Mouse (Mus musculus) left cerebral cortex, postnatal 4 days (tissue): ENCODE measurements around the gene Tbc1d1. TPM values are rescaled to one million over a fixed set of nuclear protein-coding genes. Genes with fewer than 3 reads are reported as not detected.

ENCODE experiments used
- DNase-seq: peaks from one replicate; pipeline ENCODE4 v3.0.0-alpha.2; 2022
- intact Hi-C: fragments of 180-260 bp; cut with DNase I; formaldehyde crosslinking; loops from one replicate; pipeline ENCODE4 v1.15.1; 2025
- total RNA-seq, 2 experiments: library from RNA; stranded (reverse); gene quantifications; 2 replicates each; pipeline ENCODE4 v1.2.3; 2021

The Tbc1d1 gene
- 10 to 100 TPM; 12.9 to 14.3 TPM for total RNA-seq

DNA sequence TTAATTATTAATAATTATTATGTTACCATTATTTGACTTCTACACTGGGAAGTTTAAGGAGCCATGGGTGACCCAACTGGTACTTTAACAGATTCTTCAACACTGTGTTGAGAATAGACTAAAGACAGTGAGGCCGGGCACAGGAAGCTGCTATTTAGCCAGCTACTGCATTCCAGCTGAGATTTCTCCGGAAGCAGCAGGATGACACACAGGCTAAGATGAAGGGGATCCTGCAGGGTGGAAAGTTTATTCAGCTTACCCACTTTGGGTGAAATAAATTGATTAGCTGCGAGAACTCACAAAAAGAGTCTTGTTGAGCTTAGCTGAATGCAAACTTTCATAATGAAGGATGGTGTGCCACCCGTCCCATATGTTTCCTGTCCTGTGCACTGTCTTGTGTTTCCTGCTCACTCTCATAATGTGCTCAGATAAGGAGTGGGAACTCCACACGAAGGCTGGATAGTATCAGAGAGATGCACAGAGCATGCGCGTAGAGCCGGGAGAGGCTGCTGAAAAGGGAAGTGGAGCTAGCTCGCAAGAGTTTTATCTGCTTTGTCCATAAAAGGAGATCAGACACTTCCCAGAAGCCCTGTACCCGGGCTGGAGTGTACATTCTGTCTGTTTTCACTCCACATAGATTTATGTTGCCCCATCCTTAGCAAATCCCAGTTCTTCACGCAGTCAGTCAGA, at the start of gene Tbc1d1:
Tbc1d1 (plus strand) TSS at position 445 of the 690 bp plus-strand sequence.
- DNase-seq = no peak

DNA sequence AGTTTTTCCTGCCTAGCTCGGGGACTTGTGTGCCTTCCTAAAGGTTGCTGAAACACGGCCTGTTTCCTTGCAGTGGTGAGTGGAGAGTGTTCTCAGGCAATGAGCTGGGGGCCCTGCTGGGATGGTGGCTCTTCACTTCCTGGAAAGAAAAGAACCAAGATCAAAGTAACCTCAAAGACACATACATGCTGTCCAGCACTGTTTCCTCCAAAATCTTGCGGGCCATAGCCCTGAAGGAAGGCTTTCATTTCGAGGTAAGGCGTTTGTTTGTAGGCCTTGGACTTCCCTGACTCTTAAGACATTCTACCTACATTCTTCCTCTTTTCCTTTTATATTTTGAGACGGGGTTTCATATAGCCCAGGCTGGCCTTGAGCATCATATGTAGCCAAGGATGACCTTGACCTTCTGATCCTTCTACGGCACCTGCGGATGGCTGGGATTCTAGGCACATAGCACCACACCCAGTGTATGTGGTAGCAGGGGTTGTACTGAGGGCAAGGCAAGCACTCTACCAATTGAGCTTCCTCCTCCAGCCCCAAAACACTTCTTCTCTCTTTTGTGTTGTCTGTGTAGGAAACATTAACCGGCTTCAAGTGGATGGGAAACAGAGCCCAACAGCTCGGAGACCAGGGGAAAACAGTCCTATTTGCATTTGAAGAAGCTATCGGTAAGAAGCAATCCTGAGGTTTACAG, 48.4 kb upstream of the Tbc1d1 start:
- intact Hi-C loops = loop anchor here (10.0 kb wide), 1 partner anchor 167 kb away; no protein-coding TSS in a partner anchor
- DNase-seq = no peak

More for the DNA sequence above, at the start of gene Tbc1d1:
- intact Hi-C loops = no loop called here

DNA sequence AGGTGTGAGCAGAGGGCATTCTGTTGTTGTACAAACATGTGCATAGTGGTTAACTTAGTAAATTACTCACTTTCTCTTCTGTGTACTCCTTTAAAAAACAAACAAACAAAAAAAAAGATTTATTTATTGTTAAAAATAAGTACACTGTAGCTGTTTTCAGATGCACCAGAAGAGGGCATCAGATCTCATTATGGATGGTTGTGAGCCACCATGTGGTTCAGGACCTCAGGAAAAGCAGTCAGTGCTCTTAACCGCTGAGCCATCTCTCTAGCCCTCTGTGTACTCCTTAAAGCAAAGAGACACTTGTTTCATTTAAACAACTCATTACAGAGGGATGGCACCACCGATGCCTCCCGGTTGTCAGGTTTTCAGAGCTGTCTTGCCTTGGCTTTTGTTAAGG, 46.9 kb upstream of the Tbc1d1 start:
- intact Hi-C loops = loop anchor here (10.0 kb wide), 1 partner anchor 166 kb away; no protein-coding TSS in a partner anchor
- DNase-seq = no peak

DNA sequence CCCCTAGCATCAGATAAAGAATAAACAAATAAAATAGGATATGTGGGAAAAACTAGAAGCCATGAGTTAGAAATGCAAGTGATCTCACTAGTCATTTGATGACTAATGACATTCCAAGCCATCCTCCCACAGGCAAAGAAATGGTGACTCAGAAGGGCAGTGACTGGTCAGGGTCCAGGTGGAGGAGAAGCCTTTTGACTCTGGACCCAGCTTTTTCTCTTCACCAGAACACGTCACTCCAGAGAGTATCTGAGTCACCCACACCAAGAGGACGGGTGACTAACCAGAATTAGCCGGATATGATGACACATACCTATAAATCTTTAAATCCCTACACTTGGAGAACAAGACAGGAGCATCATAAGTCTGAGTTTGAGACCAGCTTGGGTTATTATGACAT, 43.7 kb upstream of the Tbc1d1 start:
- no peak for DNase-seq
- intact Hi-C loops = no loop called here

DNA sequence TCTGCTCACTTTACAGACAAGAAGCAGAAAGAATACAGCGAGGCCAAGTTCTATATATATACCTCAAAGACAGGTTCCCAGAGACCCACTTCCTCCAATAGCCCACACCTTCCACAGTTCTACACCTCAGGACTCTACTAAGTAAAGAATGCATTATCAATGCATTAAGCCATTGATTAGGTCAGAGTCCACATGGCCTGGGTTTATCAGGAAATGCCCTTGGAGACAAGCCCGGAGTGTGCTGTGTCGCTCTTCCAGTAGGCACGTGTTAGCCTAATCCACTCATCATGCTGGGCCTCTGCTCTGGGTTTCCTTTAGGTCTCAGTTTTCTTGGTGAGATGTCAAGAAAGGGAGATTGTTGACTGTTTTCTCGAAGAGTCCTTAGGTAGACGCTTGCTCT, 41.9 kb upstream of the Tbc1d1 start:
- intact Hi-C loops = no loop called here
- no peak for DNase-seq

DNA sequence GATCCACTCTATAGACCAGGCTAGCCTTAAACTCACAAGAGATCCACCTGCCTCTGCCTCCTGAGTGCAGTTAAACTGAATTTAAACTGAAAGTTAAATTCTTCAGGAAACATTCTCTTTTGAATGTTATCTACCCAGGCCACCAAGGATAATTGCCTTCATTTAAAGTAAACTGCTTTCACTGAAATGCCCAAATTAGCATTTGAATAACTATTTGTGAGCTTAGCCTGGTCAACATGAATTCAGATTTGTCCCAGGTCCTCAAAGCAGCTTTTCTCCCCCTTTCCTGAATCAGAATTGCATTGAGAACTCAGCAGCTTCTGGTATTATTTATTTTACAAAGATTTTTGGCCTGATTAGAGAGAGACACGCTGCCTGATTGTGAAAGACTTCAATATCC, 38.9 kb upstream of the Tbc1d1 start:
- intact Hi-C loops = no loop called here
- DNase-seq = no peak

DNA sequence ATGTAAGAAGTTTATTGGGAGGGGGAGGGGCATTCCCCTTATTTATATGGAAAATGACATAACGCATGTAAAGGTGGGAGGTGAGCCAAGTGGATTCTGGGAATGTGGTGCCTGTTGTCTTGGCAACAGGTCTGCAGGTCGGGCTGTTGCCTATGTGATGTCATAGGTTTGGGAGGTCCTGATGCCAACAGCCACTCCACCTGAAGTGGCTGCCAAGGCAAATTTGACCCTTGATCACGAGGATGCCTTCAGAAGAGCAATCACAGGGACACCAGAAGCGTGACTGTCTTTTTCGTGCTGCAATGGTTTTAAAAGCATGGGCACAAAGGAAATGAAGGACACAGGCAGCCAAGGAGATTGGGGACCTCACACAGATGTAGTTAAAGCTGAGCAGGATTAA, 30.3 kb upstream of the Tbc1d1 start:
- intact Hi-C loops = no loop called here
- no peak for DNase-seq

DNA sequence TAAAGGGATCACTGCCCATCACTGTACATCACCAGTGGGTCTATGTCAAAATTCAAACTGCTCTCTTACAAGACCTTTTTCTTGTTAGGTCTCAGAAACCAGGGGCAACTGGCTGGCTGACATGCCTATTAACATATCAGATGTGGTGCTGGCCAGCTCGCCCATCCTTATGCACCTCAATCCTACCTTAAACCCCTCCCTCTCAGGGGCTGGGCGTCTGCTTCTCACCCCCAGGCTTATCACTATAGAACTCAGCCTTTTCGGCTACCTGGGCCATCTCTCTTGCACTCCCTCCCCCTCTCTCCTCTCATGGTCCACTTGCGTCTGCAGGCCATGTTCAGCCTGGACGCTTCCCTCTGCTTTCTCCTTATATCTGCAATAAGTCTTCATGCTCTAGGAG, 24.6 kb upstream of the Tbc1d1 start:
- no peak for DNase-seq
- intact Hi-C loops = no loop called here

DNA sequence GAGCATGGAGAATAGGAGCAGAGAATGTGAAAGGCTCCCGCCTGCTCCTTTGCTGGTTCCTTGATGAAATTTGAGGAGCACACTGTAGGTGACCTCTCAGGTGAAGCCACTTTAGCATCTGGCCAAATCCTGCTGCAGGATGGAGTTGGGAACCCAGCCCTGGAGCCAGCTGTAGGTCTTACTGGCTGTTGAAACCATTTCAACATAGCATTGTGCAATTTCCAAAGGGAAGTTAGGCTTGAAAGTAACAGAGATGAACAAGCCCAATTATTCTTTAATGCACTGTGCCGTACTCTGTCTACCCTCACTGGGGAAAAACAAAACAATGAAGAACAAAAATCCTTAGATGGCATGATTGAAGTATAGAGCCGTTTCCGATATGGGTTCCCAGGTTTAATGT, 22.2 kb upstream of the Tbc1d1 start:
- no peak for DNase-seq
- intact Hi-C loops = no loop called here

DNA sequence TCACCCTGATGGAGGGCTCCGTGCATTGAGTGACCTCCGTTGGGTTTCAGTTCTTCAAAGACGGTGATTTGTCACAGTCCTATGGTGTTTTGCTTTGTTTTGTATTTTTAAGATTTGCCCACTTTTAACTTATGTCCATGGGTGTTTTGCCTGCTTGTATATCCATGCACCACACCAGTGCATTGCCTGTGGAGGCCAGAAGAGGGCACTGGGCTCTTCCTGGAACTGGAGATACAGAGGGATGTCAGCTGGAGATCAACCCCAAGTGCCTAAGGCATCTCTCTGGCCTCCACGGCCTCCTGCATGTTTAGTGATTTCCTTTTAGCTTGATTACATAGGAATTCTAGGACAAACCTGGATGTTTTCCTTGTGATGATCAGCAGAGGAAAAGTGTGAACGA, 19.8 kb upstream of the Tbc1d1 start:
- intact Hi-C loops = no loop called here
- DNase-seq = no peak

DNA sequence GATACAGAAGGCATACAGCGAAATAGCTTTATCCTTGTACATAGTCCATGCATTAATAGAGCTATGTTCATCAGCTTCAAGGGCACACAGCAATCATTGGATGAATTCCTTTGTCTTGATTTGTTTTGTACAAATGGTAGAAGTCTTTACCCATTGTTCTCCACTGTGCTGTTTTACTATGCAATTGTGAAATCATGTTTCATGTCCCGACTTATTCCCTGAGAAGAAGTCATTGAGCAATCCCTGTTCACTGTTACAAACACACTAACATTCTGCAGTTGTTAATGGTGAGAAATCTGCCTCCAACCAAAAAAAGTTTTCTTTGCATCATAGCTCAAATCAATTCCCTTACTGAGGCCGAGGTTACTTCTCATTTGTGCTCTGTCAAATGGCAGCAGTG, 15.9 kb upstream of the Tbc1d1 start:
- intact Hi-C loops = no loop called here
- DNase-seq = no peak

DNA sequence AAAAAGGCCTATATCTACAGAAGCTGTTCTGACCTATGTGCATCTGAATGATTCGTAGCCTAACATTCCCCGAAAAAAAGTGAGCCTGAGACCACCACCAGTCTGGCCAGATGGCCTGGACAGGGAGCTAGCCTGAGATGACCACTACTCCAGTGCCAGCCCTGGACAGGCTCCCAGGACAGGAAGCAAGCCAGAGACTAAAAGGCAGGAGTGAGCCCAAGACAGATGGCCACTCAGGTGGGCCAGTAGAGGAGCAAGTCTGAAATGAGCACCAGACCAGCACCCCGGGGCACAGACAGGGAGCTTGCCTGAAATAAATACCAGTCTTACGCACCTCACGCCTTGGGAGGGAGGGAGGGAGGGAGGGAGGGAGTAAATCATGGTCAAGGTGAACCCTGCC, 11.8 kb upstream of the Tbc1d1 start:
- intact Hi-C loops = no loop called here
- DNase-seq = peak; percentile 56

DNA sequence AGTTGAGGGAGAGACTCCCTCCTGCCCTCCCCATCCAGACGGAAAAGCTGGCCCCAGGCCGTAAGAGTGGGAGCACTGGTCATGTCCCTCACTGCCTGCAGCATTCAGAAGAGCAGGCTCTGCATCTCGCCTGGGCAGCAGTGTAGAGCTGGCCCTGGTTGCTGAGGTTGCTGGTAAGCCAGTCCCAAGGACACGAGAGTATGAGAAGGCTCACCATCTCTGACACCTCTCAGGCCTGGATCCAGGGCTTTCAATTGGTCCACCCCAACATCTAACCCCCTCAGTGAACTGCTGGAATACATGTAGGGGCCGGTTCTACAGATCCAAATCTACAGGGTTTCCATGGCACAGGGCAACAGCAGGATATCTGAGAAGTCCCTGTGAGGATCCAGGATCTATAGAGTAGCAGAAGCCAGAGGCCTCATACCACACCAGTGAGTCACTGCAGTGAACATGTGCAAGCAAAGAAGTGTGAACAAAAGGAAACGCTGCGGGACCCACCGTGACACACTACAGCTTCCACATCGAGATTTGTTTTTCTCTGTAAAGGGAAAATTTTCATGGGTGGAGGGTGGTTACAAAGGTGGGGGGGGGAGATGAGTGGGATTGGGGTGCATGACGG, 9.6 kb upstream of the Tbc1d1 start:
- DNase-seq = no peak
- intact Hi-C loops = no loop called here

DNA sequence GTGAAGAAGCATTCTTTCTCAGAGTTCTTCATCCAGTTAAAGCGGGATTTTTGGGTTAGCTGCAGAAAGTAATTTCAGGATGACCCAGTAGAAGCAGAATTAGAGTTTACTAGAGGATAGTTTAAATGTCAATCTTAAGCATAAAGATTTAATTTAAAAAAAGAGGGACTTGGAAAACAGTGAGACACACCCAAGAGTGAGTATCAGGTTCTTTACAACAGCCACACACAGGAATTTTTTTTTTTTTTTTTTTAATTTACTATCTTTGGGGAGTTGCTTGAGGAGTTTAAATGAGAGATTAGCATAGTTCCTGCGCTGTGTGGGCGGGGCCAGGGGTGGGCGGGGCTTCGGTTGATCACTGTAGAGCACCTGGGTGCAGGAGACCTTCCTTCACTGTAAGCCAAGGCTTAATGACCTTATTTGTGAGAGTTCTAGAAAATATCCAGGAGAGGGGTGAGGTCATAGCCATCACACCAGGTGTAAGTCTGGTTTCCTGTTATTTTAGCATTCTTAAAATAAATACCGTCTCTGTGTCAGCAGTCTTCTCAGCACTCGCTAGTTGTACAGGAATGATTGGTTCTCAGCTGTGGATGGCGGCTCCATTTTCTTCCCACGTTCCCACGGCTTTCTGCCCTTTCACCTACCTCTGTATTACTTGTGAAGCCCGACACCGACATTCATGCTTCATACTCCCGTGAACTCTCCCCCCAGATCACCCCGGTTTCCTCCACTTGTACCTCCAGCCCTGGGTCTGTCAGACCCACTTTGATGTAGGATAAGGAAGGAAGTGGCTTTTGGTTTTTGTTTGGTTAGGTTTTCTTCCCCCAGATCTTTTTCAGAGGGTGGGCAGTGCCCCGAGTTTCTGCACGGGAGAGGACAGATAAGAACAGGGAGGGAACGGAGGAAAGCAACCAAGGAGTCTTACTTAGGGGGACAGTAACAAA, 6.6 kb upstream of the Tbc1d1 start:
- intact Hi-C loops = no loop called here

DNA sequence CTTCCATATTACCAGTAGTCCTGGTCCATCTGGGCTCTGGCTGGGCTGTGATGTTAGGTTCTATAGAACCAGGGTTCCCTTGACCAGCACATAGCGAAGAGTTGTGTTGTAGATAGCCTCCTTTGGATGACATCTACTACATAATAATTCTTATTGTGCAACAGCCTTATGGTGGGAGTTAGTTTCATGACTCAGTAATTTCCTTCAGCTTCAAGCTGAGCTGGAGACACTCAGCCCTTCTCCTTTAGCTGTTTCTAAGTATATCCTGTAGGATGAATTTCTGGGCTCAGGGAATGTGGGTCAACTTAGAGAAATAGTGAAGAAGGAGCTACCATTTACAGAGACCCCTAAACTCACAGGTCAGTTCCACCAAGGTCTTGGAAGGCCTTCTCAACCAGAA, 2.8 kb upstream of the Tbc1d1 start:
- intact Hi-C loops = no loop called here
- DNase-seq = no peak

More for the DNA sequence above, 6.6 kb upstream of the Tbc1d1 start:
- DNase-seq = no peak

DNA sequence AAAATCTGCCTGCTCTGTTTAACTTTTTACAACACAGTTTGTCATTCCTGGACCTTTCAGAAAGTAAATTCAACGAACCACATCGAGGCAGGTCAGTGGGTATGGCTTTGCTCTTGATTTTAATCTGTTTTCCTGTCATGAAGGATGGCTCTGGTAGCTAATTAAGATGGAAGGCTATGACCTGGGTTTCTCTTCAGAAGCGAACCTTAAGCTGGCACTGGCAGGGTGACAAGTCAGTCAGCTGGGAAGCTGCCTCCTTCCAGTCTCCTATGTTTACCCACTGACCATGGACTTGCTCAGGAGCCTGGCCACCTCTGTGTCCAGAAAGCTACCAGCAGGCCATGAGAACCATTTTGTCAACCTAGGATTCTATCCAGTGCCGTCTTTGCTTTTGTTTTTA, 474 bp downstream of the Tbc1d1 start:
- intact Hi-C loops = no loop called here

DNA sequence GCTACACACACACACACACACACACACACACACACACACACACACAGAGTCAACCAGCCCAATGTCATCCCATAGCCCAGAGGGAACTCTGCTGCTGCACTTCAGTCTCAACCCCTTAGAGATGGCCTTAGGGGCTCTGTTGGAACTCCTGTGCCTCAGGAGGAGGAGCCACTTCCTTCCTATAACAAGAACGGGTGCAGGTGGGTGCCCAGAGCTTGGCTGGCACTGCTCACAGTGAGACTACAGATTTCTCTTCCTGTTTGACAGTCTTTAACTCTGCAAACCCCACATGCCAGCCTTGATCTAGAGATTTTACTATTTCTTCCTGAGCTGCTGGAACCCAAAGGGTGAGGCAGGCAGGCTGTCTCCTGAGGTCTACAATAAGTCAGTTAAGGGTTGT, 1.8 kb downstream of the Tbc1d1 start:
- intact Hi-C loops = no loop called here
- no peak for DNase-seq

More for the DNA sequence above, 474 bp downstream of the Tbc1d1 start:
- DNase-seq = no peak

DNA sequence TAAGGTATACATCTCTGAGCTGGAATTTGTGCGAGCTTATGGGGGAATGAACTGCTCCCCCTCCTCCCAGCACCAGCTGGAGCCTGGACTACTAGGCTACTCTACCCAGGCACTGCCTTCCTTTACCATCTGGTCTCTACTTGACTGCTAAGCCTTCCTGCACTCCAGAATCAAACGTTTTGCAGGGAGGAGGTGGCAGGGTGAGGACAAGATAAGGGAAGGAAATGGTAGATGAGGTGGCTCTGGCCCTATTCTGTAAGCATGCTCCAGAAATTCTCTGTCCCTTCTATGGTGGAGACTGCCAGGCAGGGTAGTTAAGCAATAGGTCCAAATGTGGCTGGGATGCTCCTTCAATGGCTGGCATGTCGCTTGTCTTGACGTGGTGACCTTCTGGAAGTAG, 2.4 kb downstream of the Tbc1d1 start:
- intact Hi-C loops = no loop called here
- no peak for DNase-seq

DNA sequence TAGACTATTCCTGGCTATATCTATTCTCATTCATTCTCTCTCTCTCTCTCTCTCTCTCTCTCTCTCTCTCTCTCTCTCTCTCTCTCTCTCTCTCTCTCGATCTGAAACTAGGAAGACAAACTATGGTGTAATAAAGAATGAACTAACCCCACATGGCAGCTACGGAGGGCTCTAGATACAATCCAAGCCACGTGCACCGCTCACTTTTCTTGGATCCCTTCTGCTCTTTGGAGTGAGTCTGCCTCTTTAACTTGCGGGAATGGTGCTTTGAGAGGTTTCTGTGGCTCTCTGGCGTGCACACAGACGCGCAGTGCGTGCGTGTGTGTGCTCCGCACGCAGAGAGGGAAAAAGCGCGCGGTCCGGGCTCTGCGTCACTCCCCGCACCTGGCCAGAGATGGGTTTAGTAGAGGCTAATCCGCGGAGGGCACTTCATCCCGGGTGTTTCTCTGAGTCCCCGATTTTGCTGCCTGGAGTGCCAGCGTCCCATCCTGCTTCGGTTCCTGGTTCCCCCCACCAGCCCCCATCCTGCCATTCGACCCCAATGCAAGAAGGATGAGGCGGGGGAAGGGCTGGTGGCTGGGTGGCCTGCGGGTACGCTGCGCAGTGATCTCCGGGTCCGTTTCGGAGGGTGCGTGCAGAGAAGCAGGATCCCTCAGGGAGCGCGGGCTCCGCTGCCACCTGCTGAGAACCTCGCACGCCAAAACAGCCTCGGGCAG, 3.1 kb downstream of the Tbc1d1 start:
- intact Hi-C loops = no loop called here
- peak; percentile 41 for DNase-seq
